Mouse (Mus musculus) layer of hippocampus, adult 11-12 months (tissue): ENCODE data around the gene Wdr13.
A peak's percentile ranks its signal among the peaks of the same experiment; 100 is the strongest.
"Not testable (repeated sequence)": the region's sequence is repeated elsewhere in the genome, so short reads cannot be mapped to it uniquely, and the experiment has no call there.

Experiments used
- DNase-seq: peaks from one replicate; pipeline ENCODE4 v3.0.0; 2022; ENCODE audit warnings: low spot score

Gene Wdr13

GRCm38 (mm10) chrX:8105019-8105418, 27.7 kb downstream of the Wdr13 start:
- no peak for DNase-seq

- no peak for DNase-seq
These were observed 30.5 kb downstream of the Wdr13 start for GRCm38 (mm10) chrX:8102213-8102668.

GRCm38 (mm10) chrX:8101017-8101416, 31.7 kb downstream of the Wdr13 start:
- peak; percentile 43 for DNase-seq

- no peak for DNase-seq
These were observed 33.3 kb downstream of the Wdr13 start for GRCm38 (mm10) chrX:8099435-8099834.

GRCm38 (mm10) chrX:8096787-8097242, 35.9 kb downstream of the Wdr13 start:
- peak; percentile 97 for DNase-seq

GRCm38 (mm10) chrX:8096068-8096786, 36.5 kb downstream of the Wdr13 start:
- DNase-seq: peak; percentile 83

DNA sequence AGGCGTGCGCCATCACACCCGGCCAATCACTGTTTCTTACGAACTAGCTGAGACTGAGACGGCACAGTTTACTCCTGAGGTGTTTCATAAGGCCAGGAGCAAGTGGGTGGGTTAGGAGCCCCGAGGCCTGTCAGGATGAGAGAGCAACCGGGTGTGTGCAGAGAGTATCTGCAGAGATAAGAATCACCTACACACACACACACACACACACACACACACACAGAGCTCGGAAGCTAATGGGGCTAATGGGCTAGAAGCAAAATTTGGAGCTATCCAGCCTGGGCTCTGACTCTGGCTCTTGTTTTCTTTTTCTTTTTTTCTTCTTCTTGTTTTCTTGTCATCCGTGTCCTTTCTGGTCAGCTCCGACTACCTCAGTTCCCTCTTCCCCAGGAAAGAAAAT, 37.1 kb downstream of the Wdr13 start:
- DNase-seq: peak; percentile 5

GRCm38 (mm10) chrX:8090954-8091347, 41.7 kb downstream of the Wdr13 start:
- not testable (repeated sequence) for DNase-seq

GRCm38 (mm10) chrX:8090346-8090953, 42.2 kb downstream of the Wdr13 start, which contains the start of gene Was:
Gene Was (minus strand): TSS chrX:8090498.
- no peak for DNase-seq

DNA sequence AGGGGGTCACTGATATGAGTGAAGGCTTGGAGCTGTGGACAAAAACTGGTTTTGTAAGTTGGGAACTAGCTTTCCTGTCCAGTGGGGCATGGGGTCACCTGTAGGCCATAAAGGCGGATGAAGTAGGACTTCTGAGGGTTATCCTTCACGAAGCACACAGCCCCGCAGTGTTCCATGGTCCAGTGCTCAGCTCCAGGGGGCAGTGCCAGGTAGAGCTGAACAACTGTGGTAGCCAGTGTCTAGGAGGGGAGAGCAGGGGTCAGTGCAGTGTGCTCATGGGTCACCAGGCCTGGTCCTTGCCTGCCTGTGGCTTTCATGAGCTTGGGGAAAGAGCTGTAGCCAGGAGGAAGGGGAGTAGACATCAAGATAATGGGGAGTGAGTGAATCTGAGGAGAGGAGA, 42.9 kb downstream of the Wdr13 start:
- DNase-seq: no peak

GRCm38 (mm10) chrX:8085611-8086010, 47.1 kb downstream of the Wdr13 start:
- no peak for DNase-seq

GRCm38 (mm10) chrX:8084771-8085259, 47.9 kb downstream of the Wdr13 start:
- DNase-seq: no peak

DNA sequence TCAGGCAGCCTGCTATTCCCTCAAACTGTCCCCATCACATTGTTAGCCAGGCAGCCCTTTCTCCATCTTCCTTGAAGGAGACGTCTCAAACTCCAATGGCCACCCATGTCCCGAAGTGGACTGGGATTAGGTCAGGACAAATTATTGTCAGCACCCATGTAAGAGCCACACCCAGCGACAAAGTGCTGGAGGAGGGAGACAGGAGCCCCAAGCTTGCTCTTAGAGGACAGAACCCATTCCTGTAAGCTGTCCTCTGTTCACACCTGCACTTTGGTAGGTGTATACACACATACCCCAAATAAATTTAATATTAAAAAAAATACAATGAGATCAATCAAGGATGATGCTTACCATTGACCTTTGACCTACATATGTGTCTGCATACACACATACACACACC, 57.6 kb downstream of the Wdr13 start:
- no peak for DNase-seq

GRCm38 (mm10) chrX:8074430-8075014, 58.2 kb downstream of the Wdr13 start, which contains the start of gene Suv39h1:
Gene Suv39h1 (minus strand): TSS chrX:8074760.
- DNase-seq: peak; percentile 93

GRCm38 (mm10) chrX:8073881-8074429, 58.7 kb downstream of the Wdr13 start:
- DNase-seq: no peak
